Mouse (Mus musculus) stomach, embryonic 15.5 days (tissue): Measurements from ENCODE around the gene Mcu. TPM values are rescaled to one million over a fixed set of nuclear protein-coding genes. Genes with fewer than 3 reads are reported as not detected.

Source experiments
- ATAC-seq: fragments of 200-750 bp; cut with Nextera tagmentation; 2 replicates; pipeline ENCODE4 v1.8.0; 2017; ENCODE audit warnings: low read depth, moderate number of reproducible peaks, moderate TSS enrichment; ENCODE audit not compliant: insufficient read depth, low FRiP score
- H3K27ac ChIP-seq: fragments of 300-500 bp; sonication (generic); 2 replicates; pipeline ENCODE4 v1.5.1; 2015; ENCODE audit warnings: mild to moderate bottlenecking, inconsistent platforms
- H3K27me3 ChIP-seq: fragments of 300-500 bp; sonication (generic); replicated peaks from 2 replicates; pipeline ENCODE4 v1.6.1; 2015; ENCODE audit warnings: inconsistent platforms
- H3K36me3 ChIP-seq: fragments of 300-500 bp; sonication (generic); 2 replicates; pipeline ENCODE4 v1.6.1; 2015; ENCODE audit warnings: inconsistent platforms
- H3K4me1 ChIP-seq: fragments of 300-500 bp; sonication (generic); 2 replicates; pipeline ENCODE4 v1.6.1; 2015; ENCODE audit warnings: inconsistent platforms
- H3K4me2 ChIP-seq: fragments of 300-500 bp; sonication (generic); 2 replicates; pipeline ENCODE4 v1.6.1; 2015; ENCODE audit warnings: mild to moderate bottlenecking, inconsistent platforms
- H3K4me3 ChIP-seq: fragments of 300-500 bp; sonication (generic); replicated peaks from 2 replicates; pipeline ENCODE4 v1.5.1; 2015; ENCODE audit warnings: inconsistent platforms
- H3K9ac ChIP-seq: fragments of 300-500 bp; sonication (generic); 2 replicates; pipeline ENCODE4 v1.6.1; 2015; ENCODE audit warnings: inconsistent platforms
- H3K9me3 ChIP-seq: fragments of 300-500 bp; sonication (generic); 2 replicates; pipeline ENCODE4 v1.6.1; 2016; ENCODE audit warnings: inconsistent platforms
- WGBS: fragments of 180-500 bp; shearing (Covaris S2); methylation state at CpG from one replicate; pipeline ENCODE4 v1.1.7; 2015; 5-methylcytosine and 5-hydroxymethylcytosine counted together
- polyA plus RNA-seq: library from polyadenylated mRNA; unstranded; fragments of >200 nt; fragmentation: Nextera tagmentation; extraction: Ambion mirVana; gene quantifications from 2 replicates; pipeline ENCODE4 v1.2.1, GENCODE M21; 2015

Gene Mcu
- polyA plus RNA-seq, 1 experiment from 2014 or later: 55.8 TPM

- Histone ChIP-seq H3K27ac (no peak overlapping the region), H3K4me3 (no peak overlapping the region), H3K4me1 (no peaks in the 10 kb centered on the region), H3K36me3 (0 out of 2 replicates have a peak, but pooled peaks cover 4% of the 10 kb centered on the region), H3K4me2 (no peak overlapping the region), H3K9ac (no peak overlapping the region), H3K9me3 (no peaks in the 10 kb centered on the region), H3K27me3 (no peaks in the 10 kb centered on the region)
- 73% methylated on average over 5 of the region's 5 CpGs for WGBS
- no peak for ATAC-seq
Observed at GRCm38 (mm10) chr10:59470451-59470850, 146.0 kb downstream of the Mcu start.

DNA sequence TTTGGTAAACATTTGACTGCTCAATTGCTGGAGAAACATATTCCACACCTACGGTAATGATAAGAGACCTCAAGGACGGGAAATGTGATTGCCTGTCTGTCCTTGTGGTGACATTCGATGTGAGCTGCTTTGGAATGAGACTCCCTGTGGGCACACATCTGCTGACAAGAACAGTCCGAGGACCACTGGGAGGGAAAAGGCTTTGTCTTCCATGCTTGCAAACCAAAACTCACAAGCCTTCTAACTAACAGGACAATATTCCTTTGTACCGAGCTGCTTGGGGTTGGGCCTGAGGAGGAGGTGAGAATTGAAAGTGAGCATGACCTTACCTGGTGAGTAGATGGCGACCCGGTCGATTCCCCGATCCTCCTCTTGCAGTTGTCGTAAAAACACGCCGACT, 149.2 kb downstream of the Mcu start:
- Histone ChIP-seq H3K4me3 (no peak overlapping the region), H3K9me3 (no peaks in the 10 kb centered on the region), H3K9ac (no peak overlapping the region), H3K4me2 (no peak overlapping the region), H3K36me3 (0 out of 2 replicates have a peak, but pooled peaks cover 4% of the 10 kb centered on the region), H3K27ac (no peak overlapping the region), H3K27me3 (no peaks in the 10 kb centered on the region), H3K4me1 (no peaks in the 10 kb centered on the region)
- no peak for ATAC-seq
- 89% methylated on average over 12 of the region's 12 CpGs for WGBS

GRCm38 (mm10) chr10:59466626-59467025, 149.9 kb downstream of the Mcu start:
- H3K9ac ChIP-seq: no peak overlapping the region
- no peaks in the 10 kb centered on the region for H3K9me3 ChIP-seq
- H3K4me3 ChIP-seq: no peak overlapping the region
- H3K27ac ChIP-seq: no peak overlapping the region
- no peaks in the 10 kb centered on the region for H3K27me3 ChIP-seq
- H3K4me1 ChIP-seq: no peaks in the 10 kb centered on the region
- H3K36me3 ChIP-seq: 0 out of 2 replicates have a peak, but pooled peaks cover 4% of the 10 kb centered on the region
- ATAC-seq: no peak
- H3K4me2 ChIP-seq: no peak overlapping the region
- WGBS: 85% methylated on average over 4 of the region's 4 CpGs

DNA sequence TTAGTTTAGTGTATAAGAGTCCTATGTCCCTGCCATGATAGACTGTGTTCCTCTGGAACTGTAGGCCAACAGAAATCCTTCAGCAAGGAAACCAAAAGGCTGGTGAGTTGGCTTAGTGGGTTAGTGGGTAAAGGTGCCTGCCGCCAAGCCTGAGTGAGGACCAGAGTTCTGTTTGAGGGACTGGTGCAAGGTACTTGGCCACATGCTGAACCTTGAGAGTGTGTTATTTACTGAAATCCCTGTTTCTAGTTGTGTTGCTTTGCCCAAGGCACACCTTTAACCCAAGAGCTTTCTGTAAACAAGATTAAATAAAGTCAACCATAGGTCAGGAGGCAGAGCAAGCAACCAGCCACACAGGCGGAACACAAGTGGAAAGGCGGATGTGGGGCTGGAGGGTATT, 150.9 kb downstream of the Mcu start:
- ATAC-seq: no peak
- 76% methylated on average over 3 of the region's 3 CpGs for WGBS

DNA sequence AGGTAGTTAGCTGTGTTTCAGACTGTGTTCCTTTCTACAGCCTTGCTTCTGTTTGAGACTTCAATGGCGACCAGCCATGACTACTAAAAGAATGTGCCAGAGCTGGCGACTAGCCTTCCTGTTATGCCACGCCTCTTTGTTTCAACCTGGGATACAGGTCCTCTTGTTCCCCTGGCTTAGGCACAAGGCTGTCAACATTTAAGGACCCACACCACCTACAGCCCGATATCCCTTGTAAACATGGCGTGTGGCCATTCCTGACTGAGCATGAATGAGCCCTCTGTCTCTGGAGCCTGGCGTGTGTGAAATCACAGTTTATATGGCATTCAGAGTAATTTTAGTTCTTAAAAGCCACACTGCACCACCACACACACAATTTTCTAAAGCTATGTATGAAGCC, 154.2 kb downstream of the Mcu start:
- H3K4me2 ChIP-seq: no peak overlapping the region
- no peak for ATAC-seq
- no peaks in the 10 kb centered on the region for H3K4me1 ChIP-seq
- H3K9ac ChIP-seq: no peak overlapping the region
- H3K27ac ChIP-seq: no peak overlapping the region
- H3K4me3 ChIP-seq: no peak overlapping the region
- no peaks in the 10 kb centered on the region for H3K27me3 ChIP-seq
- no peaks in the 10 kb centered on the region for H3K9me3 ChIP-seq
- 0 out of 2 replicates have a peak, but pooled peaks cover 4% of the 10 kb centered on the region for H3K36me3 ChIP-seq
- 85% methylated on average over 6 of the region's 6 CpGs for WGBS

More for the DNA sequence above, 150.9 kb downstream of the Mcu start:
- Histone ChIP-seq H3K27me3 (no peaks in the 10 kb centered on the region), H3K9ac (no peak overlapping the region), H3K4me3 (no peak overlapping the region), H3K36me3 (0 out of 2 replicates have a peak, but pooled peaks cover 4% of the 10 kb centered on the region), H3K27ac (no peak overlapping the region), H3K4me1 (no peaks in the 10 kb centered on the region), H3K4me2 (no peak overlapping the region), H3K9me3 (no peaks in the 10 kb centered on the region)

DNA sequence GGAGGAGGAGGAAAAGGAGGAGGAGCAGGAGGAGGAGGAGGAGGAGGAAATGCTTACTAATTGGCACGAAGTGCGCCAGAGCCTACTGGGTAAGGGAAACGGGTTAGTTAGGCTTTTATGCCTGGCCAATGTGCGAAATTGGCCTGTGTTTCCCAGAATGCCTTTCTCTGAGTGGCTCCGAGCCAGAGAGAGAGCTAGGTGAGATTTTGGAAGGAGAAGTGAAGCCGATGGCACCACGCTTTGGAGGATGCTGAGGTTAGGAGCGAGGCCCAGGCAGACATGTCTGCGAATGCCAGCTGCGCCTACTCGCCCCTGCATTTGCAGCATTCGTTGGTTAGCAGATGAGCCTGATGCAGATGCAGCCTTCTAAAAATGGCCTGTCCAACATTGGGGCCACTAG, 156.7 kb downstream of the Mcu start:
- Histone ChIP-seq H3K9me3 (no peaks in the 10 kb centered on the region), H3K4me3 (no peak overlapping the region), H3K27ac (no peak overlapping the region), H3K4me2 (no peak overlapping the region), H3K36me3 (peaks cover 6% of the 10 kb centered on the region; the same call in 1 of the 2 replicates), H3K9ac (no peak overlapping the region), H3K4me1 (no peaks in the 10 kb centered on the region), H3K27me3 (no peaks in the 10 kb centered on the region)
- WGBS: 92% methylated on average over 12 of the region's 12 CpGs
- no peak for ATAC-seq

DNA sequence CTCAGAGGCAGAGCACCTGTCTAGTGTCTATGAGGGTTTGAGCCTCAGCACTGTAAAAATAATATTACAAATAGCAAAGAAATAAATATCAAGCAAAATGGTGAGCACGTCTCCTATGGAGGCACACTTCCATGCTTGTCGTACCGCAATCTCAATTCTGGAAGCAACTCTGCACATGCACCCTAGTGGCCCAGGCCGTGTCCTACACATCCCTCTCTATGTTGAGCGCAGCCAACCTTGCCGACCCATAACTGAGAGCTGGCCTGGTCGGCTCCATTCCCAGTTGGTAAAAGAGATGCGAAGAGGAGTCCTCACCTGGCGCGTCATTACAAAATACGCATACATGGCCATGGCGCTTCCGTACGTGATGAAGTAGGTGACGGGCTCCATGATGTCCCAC, 161.9 kb downstream of the Mcu start:
- Histone ChIP-seq H3K27ac (no peak overlapping the region), H3K4me3 (no peak overlapping the region), H3K4me2 (no peak overlapping the region), H3K36me3 (peaks cover 6% of the 10 kb centered on the region; the same call in 1 of the 2 replicates), H3K4me1 (no peaks in the 10 kb centered on the region), H3K27me3 (no peaks in the 10 kb centered on the region), H3K9me3 (no peaks in the 10 kb centered on the region), H3K9ac (no peak overlapping the region)
- no peak for ATAC-seq
- WGBS: 93% methylated on average over 15 of the region's 15 CpGs

DNA sequence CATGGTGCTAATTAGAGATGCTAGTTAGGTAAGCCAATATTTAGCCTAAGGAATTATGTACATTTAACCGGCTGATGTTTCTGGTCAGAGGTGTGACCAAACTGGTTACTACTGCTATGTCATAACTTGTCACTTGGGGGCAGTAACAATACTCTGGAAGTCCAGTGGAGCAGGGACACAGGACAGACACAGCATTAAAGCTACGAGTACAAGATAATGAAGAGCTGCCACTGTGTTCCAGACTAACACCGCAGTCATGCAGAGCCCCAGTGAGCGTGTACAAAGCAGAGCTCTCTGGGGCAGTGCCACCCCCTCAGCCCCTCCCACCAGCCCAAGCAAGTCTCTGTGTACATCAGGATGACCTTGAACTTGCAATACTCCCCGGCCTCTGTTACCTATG, 164.7 kb downstream of the Mcu start:
- Histone ChIP-seq H3K27me3 (no peaks in the 10 kb centered on the region), H3K9ac (no peak overlapping the region), H3K9me3 (no peaks in the 10 kb centered on the region), H3K27ac (no peak overlapping the region), H3K4me3 (no peak overlapping the region), H3K36me3 (peaks cover 6% of the 10 kb centered on the region; the same call in 1 of the 2 replicates), H3K4me2 (no peak overlapping the region), H3K4me1 (no peaks in the 10 kb centered on the region)
- ATAC-seq: peak; percentile 68; the same call in 1 of the 2 replicates
- WGBS: 56% methylated on average over 5 of the region's 5 CpGs

- no peaks in the 10 kb centered on the region for H3K27me3 ChIP-seq
- H3K36me3 ChIP-seq: no peaks in the 10 kb centered on the region
- H3K9ac ChIP-seq: no peak overlapping the region
- H3K9me3 ChIP-seq: no peaks in the 10 kb centered on the region
- H3K4me1 ChIP-seq: 0 out of 2 replicates have a peak, but pooled peaks cover 3% of the 10 kb centered on the region
- 62% methylated on average over 9 of the region's 9 CpGs for WGBS
- no peak overlapping the region for H3K4me3 ChIP-seq
- H3K27ac ChIP-seq: 0 out of 2 replicates have a peak overlapping the region, but pooled peaks have one; percentile 3
- no peak overlapping the region for H3K4me2 ChIP-seq
- no peak for ATAC-seq
Observed at GRCm38 (mm10) chr10:59447546-59447945, 168.9 kb downstream of the Mcu start.

- Histone ChIP-seq H3K9ac (no peak overlapping the region), H3K4me2 (no peak overlapping the region), H3K36me3 (no peaks in the 10 kb centered on the region), H3K4me3 (no peak overlapping the region), H3K27ac (no peak overlapping the region), H3K27me3 (no peaks in the 10 kb centered on the region), H3K4me1 (0 out of 2 replicates have a peak, but pooled peaks cover 4% of the 10 kb centered on the region), H3K9me3 (no peaks in the 10 kb centered on the region)
- no peak for ATAC-seq
- 80% methylated on average over 10 of the region's 10 CpGs for WGBS
Observed at GRCm38 (mm10) chr10:59446911-59447437, 169.5 kb downstream of the Mcu start.

- Histone ChIP-seq H3K9me3 (no peaks in the 10 kb centered on the region), H3K36me3 (no peaks in the 10 kb centered on the region), H3K9ac (no peak overlapping the region), H3K4me1 (0 out of 2 replicates have a peak, but pooled peaks cover 4% of the 10 kb centered on the region), H3K4me3 (no peak overlapping the region), H3K27me3 (no peaks in the 10 kb centered on the region), H3K4me2 (no peak overlapping the region), H3K27ac (no peak overlapping the region)
- ATAC-seq: no peak
- 49% methylated on average over 8 of the region's 8 CpGs for WGBS
Observed at GRCm38 (mm10) chr10:59444635-59445034, 171.9 kb downstream of the Mcu start.

DNA sequence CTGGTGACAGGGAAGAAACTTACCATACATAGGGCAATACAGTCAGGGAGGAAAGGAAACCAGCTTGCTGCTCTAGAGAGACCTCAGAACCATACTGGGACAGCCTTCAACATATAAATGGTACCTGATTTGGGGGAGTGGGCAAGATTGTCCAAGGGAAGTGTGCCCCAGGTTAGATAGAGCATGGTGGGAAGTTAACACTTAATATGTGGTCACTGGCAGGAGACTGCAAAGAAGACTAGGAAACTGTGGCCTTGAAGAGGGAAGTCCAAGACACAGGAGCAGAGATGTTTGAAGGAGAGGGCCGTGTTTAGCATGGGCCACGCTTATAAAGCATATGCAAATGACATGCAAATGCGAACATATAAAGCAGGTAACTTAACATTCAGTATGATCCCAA, 172.4 kb downstream of the Mcu start:
- no peaks in the 10 kb centered on the region for H3K27me3 ChIP-seq
- H3K4me3 ChIP-seq: no peak overlapping the region
- no peaks in the 10 kb centered on the region for H3K36me3 ChIP-seq
- WGBS: 67% methylated on average over 3 of the region's 3 CpGs
- no peak overlapping the region for H3K4me2 ChIP-seq
- H3K9ac ChIP-seq: no peak overlapping the region
- H3K4me1 ChIP-seq: peaks cover 4% of the 10 kb centered on the region; the same call in 1 of the 2 replicates
- no peak for ATAC-seq
- no peaks in the 10 kb centered on the region for H3K9me3 ChIP-seq
- no peak overlapping the region for H3K27ac ChIP-seq

DNA sequence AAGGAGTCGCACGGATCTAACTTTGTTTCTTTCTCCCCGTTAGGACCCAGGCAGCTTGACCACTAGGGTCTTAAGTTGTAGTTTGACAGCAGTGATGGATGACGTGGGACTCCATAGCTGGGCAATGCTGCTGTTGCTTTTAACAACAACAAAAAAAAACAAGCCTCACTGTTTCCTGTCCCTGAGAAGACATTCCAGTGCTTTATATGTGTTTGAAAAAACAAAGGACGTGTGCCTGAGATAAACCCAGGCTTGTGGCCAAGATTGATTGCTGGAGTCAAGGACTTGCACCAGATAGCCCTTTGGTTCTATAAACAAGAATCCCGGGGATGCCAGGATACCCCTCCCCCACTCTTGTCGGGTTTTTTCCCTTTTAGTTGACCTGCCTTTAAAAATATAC, 173.3 kb downstream of the Mcu start:
- Histone ChIP-seq H3K27ac (no peak overlapping the region), H3K9ac (no peak overlapping the region), H3K9me3 (no peaks in the 10 kb centered on the region), H3K4me2 (no peak overlapping the region), H3K36me3 (no peaks in the 10 kb centered on the region), H3K4me3 (no peak overlapping the region), H3K4me1 (peaks cover 4% of the 10 kb centered on the region; the same call in 1 of the 2 replicates), H3K27me3 (no peaks in the 10 kb centered on the region)
- ATAC-seq: no peak
- 11% methylated on average over 7 of the region's 7 CpGs for WGBS
